Mouse (Mus musculus) stomach, postnatal 0 days (tissue): ENCODE data around the gene Trdmt1. TPM values are rescaled to one million over a fixed set of nuclear protein-coding genes. Genes with fewer than 3 reads are reported as not detected.
A peak's percentile ranks its signal among the peaks of the same experiment; 100 is the strongest.

Source experiments
- ATAC-seq: fragments of 200-750 bp; cut with Nextera tagmentation; 2 replicates; pipeline ENCODE4 v1.8.0; 2017; ENCODE audit not compliant: low FRiP score, low TSS enrichment
- DNase-seq: peaks from one replicate; pipeline ENCODE4 v3.0.0-alpha.2; 2016; ENCODE audit warnings: low spot score
- H3K27ac ChIP-seq: fragments of 300-500 bp; sonication (generic); replicated peaks from 2 replicates; pipeline ENCODE4 v1.5.1; 2014; ENCODE audit warnings: mild to moderate bottlenecking, control low read depth
- H3K27me3 ChIP-seq: fragments of 300-500 bp; sonication (generic); 2 replicates; pipeline ENCODE4 v1.6.1; 2014; ENCODE audit warnings: low read length; ENCODE audit not compliant: control insufficient read depth, insufficient read depth
- H3K36me3 ChIP-seq: fragments of 300-500 bp; sonication (generic); 2 replicates; pipeline ENCODE4 v1.6.1; 2014; ENCODE audit warnings: low read length, mixed read lengths; ENCODE audit not compliant: control insufficient read depth, insufficient read depth
- H3K4me1 ChIP-seq: fragments of 300-500 bp; sonication (generic); replicated peaks from 2 replicates; pipeline ENCODE4 v1.6.1; 2014; ENCODE audit warnings: antibody characterized with exemption; ENCODE audit not compliant: control insufficient read depth, insufficient read depth
- H3K4me2 ChIP-seq: fragments of 300-500 bp; sonication (generic); replicated peaks from 2 replicates; pipeline ENCODE4 v1.6.1; 2014; ENCODE audit warnings: low read depth, mild to moderate bottlenecking, control low read depth, moderate library complexity
- H3K4me3 ChIP-seq: fragments of 300-500 bp; sonication (generic); 2 replicates; pipeline ENCODE4 v1.5.1; 2014; ENCODE audit warnings: low read depth, low read length, control low read depth
- H3K9ac ChIP-seq: fragments of 300-500 bp; sonication (generic); 2 replicates; pipeline ENCODE4 v1.6.1; 2014; ENCODE audit warnings: mild to moderate bottlenecking, low read length, control low read depth, mixed read lengths
- H3K9me3 ChIP-seq: fragments of 300-500 bp; sonication (generic); 2 replicates; pipeline ENCODE4 v1.6.1; 2016; ENCODE audit warnings: low read length; ENCODE audit not compliant: control insufficient read depth
- CTCF ChIP-seq: IDR thresholded peaks from 2 replicates; pipeline ENCODE4 v1.5.1; 2016; ENCODE audit warnings: antibody characterized with exemption, low read depth, mild to moderate bottlenecking, moderate library complexity
- EP300 ChIP-seq: optimal IDR thresholded peaks from 2 replicates; pipeline ENCODE3; 2016; ENCODE audit warnings: antibody characterized with exemption
- WGBS: fragments of 180-500 bp; shearing (Covaris S2); extraction: QIAGEN DNeasy Blood & Tissue Kit; methylation state at CpG from one replicate; pipeline ENCODE4 v1.1.7; 2014; 5-methylcytosine and 5-hydroxymethylcytosine counted together
- polyA plus RNA-seq: library from polyadenylated mRNA; unstranded; fragments of >200 nt; fragmentation: Nextera tagmentation; extraction: Ambion mirVana; gene quantifications from 2 replicates; pipeline ENCODE4 v1.2.1, GENCODE M21; 2015

The Trdmt1 gene
- polyA plus RNA-seq, 1 experiment from 2014 or later = 6.9 TPM

- Histone ChIP-seq H3K27ac (no peak overlapping the region), H3K4me2 (no peak overlapping the region), H3K4me1 (no peaks in the 10 kb centered on the region), H3K4me3 (no peak overlapping the region), H3K9me3 (no peaks in the 10 kb centered on the region), H3K27me3 (no peaks in the 10 kb centered on the region), H3K9ac (no peak overlapping the region), H3K36me3 (no peaks in the 10 kb centered on the region)
- no peak for TF ChIP-seq EP300
- no peak for TF ChIP-seq CTCF
- DNase-seq (no peak), ATAC-seq (no peak)
- WGBS = 72% methylated on average over 2 of the region's 2 CpGs
These were observed 18.3 kb downstream of the Trdmt1 start for GRCm38 (mm10) chr2:13526205-13526604.

- ATAC-seq (peak; percentile 32; the same call in 1 of the 2 replicates), DNase-seq (no peak)
- H3K4me2 ChIP-seq = no peak overlapping the region
- no peaks in the 10 kb centered on the region for H3K27me3 ChIP-seq
- H3K27ac ChIP-seq = no peak overlapping the region
- WGBS = 29% methylated on average over 8 of the region's 8 CpGs
- no peak overlapping the region for H3K4me3 ChIP-seq
- no peak for TF ChIP-seq CTCF
- H3K9me3 ChIP-seq = no peaks in the 10 kb centered on the region
- H3K36me3 ChIP-seq = no peaks in the 10 kb centered on the region
- no peaks in the 10 kb centered on the region for H3K4me1 ChIP-seq
- no peak overlapping the region for H3K9ac ChIP-seq
These were observed 20.7 kb downstream of the Trdmt1 start for GRCm38 (mm10) chr2:13523540-13524456.

- TF ChIP-seq EP300 (no peak), CTCF (no peak)
- Histone ChIP-seq H3K4me3 (no peak overlapping the region), H3K27ac (no peak overlapping the region), H3K9me3 (no peaks in the 10 kb centered on the region), H3K36me3 (no peaks in the 10 kb centered on the region), H3K4me1 (no peaks in the 10 kb centered on the region), H3K4me2 (no peak overlapping the region), H3K27me3 (no peaks in the 10 kb centered on the region), H3K9ac (no peak overlapping the region)
- ATAC-seq = no peak
- WGBS = 29% methylated on average over 8 of the region's 8 CpGs
- no peak for DNase-seq
These were observed 22.4 kb downstream of the Trdmt1 start for GRCm38 (mm10) chr2:13522106-13522505.

- Histone ChIP-seq H3K4me1 (no peaks in the 10 kb centered on the region), H3K9me3 (no peaks in the 10 kb centered on the region), H3K4me2 (no peak overlapping the region), H3K27ac (no peak overlapping the region), H3K9ac (no peak overlapping the region), H3K4me3 (no peak overlapping the region), H3K36me3 (peaks cover 3% of the 10 kb centered on the region; the same call in 1 of the 2 replicates), H3K27me3 (no peaks in the 10 kb centered on the region)
- no peak for DNase-seq
- TF ChIP-seq CTCF = no peak
- TF ChIP-seq EP300 = no peak
- 61% methylated on average over 4 of the region's 4 CpGs for WGBS
- ATAC-seq = no peak
These were observed 29.5 kb downstream of the Trdmt1 start for GRCm38 (mm10) chr2:13514949-13515348.

GRCm38 (mm10) chr2:13502717-13503116, 41.8 kb downstream of the Trdmt1 start:
- H3K27ac ChIP-seq = no peak overlapping the region
- 76% methylated on average over 2 of the region's 2 CpGs for WGBS

GRCm38 (mm10) chr2:13501553-13501952, 42.9 kb downstream of the Trdmt1 start:
- no peaks in the 10 kb centered on the region for H3K36me3 ChIP-seq
- ATAC-seq (no peak), DNase-seq (no peak)
- H3K4me2 ChIP-seq = no peak overlapping the region
- no peaks in the 10 kb centered on the region for H3K4me1 ChIP-seq
- H3K9me3 ChIP-seq = no peaks in the 10 kb centered on the region
- WGBS = 43% methylated on average over 5 of the region's 5 CpGs
- H3K9ac ChIP-seq = no peak overlapping the region
- TF ChIP-seq CTCF = no peak
- no peak for TF ChIP-seq EP300
- H3K27ac ChIP-seq = no peak overlapping the region
- H3K4me3 ChIP-seq = no peak overlapping the region
- H3K27me3 ChIP-seq = no peaks in the 10 kb centered on the region

More at GRCm38 (mm10) chr2:13502717-13503116, 41.8 kb downstream of the Trdmt1 start:
- no peak overlapping the region for H3K4me3 ChIP-seq
- no peak for ATAC-seq
- no peak for TF ChIP-seq CTCF
- TF ChIP-seq EP300 = no peak
- H3K4me1 ChIP-seq = no peaks in the 10 kb centered on the region
- H3K9me3 ChIP-seq = no peaks in the 10 kb centered on the region
- H3K36me3 ChIP-seq = no peaks in the 10 kb centered on the region
- no peaks in the 10 kb centered on the region for H3K27me3 ChIP-seq
- no peak for DNase-seq
- no peak overlapping the region for H3K9ac ChIP-seq
- no peak overlapping the region for H3K4me2 ChIP-seq
